Mouse (Mus musculus) limb, embryonic 10.5 days (tissue): ENCODE data around the gene Ssbp1. TPM values are rescaled to one million over a fixed set of nuclear protein-coding genes. Genes with fewer than 3 reads are reported as not detected.

Experiments used
- DNase-seq: peaks from one replicate; pipeline ENCODE4 v3.0.0-alpha.2; 2017; ENCODE audit warnings: low spot score
- H3K27ac ChIP-seq: fragments of 300-500 bp; sonication (generic); 2 replicates; pipeline ENCODE4 v1.5.1; 2016; ENCODE audit warnings: mild to moderate bottlenecking
- H3K27me3 ChIP-seq: fragments of 300-500 bp; sonication (generic); 2 replicates; pipeline ENCODE4 v1.6.1; 2016; ENCODE audit warnings: low read depth, mild to moderate bottlenecking; ENCODE audit not compliant: poor library complexity, severe bottlenecking
- H3K36me3 ChIP-seq: fragments of 300-500 bp; sonication (generic); 2 replicates; pipeline ENCODE4 v1.6.1; 2016; ENCODE audit warnings: mild to moderate bottlenecking, moderate library complexity
- H3K4me1 ChIP-seq: fragments of 300-500 bp; sonication (generic); 2 replicates; pipeline ENCODE4 v1.6.1; 2016
- H3K4me3 ChIP-seq: fragments of 300-500 bp; sonication (generic); 2 replicates; pipeline ENCODE4 v1.5.1; 2016; ENCODE audit warnings: mild to moderate bottlenecking, moderate library complexity
- H3K9me3 ChIP-seq: fragments of 300-500 bp; sonication (generic); replicated peaks from 2 replicates; pipeline ENCODE4 v1.6.1; 2016; ENCODE audit warnings: mild to moderate bottlenecking
- WGBS: fragments of 180-500 bp; shearing (Covaris S2); methylation state at CpG from one replicate; pipeline ENCODE4 v1.1.7; 2016; 5-methylcytosine and 5-hydroxymethylcytosine counted together
- polyA plus RNA-seq: library from polyadenylated mRNA; unstranded; fragments of >200 nt; fragmentation: Nextera tagmentation; extraction: Ambion mirVana; gene quantifications from 2 replicates; pipeline ENCODE4 v1.2.1, GENCODE M21; 2016

Ssbp1 gene
- 212 and 220 TPM in 2 replicates for polyA plus RNA-seq

- Histone ChIP-seq H3K4me1 (peaks cover 7% of the 10 kb centered on the region), H3K4me3 (peak within 1 kb of the TSS; percentile 74), H3K27me3 (no peaks in the 10 kb centered on the region), H3K9me3 (no peaks in the 10 kb centered on the region), H3K27ac (peak within 1 kb of the TSS; percentile 97), H3K36me3 (peaks cover 34% of the 10 kb centered on the region)
- WGBS, result under 1% methylated on average over 54 of the region's 54 CpGs
- peak; percentile 96 for DNase-seq
These were observed at the start of gene Ssbp1 for GRCm38 (mm10) chr6:40470916-40471719. Gene Ssbp1 (plus strand): TSS chr6:40471352.

GRCm38 (mm10) chr6:40423013-40423412 is 48.1 kb upstream of the Ssbp1 start:
- no peaks in the 10 kb centered on the region for H3K4me1 ChIP-seq
- peaks cover 26% of the 10 kb centered on the region for H3K36me3 ChIP-seq
- H3K27ac ChIP-seq, result no peak overlapping the region
- DNase-seq, result no peak
- no peak overlapping the region for H3K4me3 ChIP-seq
- H3K9me3 ChIP-seq, result no peaks in the 10 kb centered on the region
- H3K27me3 ChIP-seq, result no peaks in the 10 kb centered on the region
- WGBS, result 88% methylated on average over 1 of the region's 1 CpGs

GRCm38 (mm10) chr6:40423774-40424173 is 47.4 kb upstream of the Ssbp1 start:
- no peaks in the 10 kb centered on the region for H3K4me1 ChIP-seq
- H3K27ac ChIP-seq, result no peak overlapping the region
- no peak for DNase-seq
- H3K4me3 ChIP-seq, result no peak overlapping the region
- 72% methylated on average over 1 of the region's 1 CpGs for WGBS
- no peaks in the 10 kb centered on the region for H3K27me3 ChIP-seq
- H3K9me3 ChIP-seq, result no peaks in the 10 kb centered on the region
- H3K36me3 ChIP-seq, result peaks cover 21% of the 10 kb centered on the region

- no peak overlapping the region for H3K27ac ChIP-seq
- peaks cover 2% of the 10 kb centered on the region; the same call in 1 of the 2 replicates for H3K36me3 ChIP-seq
- WGBS, result 92% methylated on average over 7 of the region's 7 CpGs
- no peaks in the 10 kb centered on the region for H3K4me1 ChIP-seq
- H3K27me3 ChIP-seq, result no peaks in the 10 kb centered on the region
- no peak for DNase-seq
- H3K9me3 ChIP-seq, result no peaks in the 10 kb centered on the region
- no peak overlapping the region for H3K4me3 ChIP-seq
These were observed 43.7 kb upstream of the Ssbp1 start for GRCm38 (mm10) chr6:40427441-40427840.

- WGBS, result 79% methylated on average over 3 of the region's 3 CpGs
- Histone ChIP-seq H3K27me3 (no peaks in the 10 kb centered on the region), H3K9me3 (no peaks in the 10 kb centered on the region), H3K27ac (no peak overlapping the region), H3K4me1 (no peaks in the 10 kb centered on the region), H3K36me3 (no peaks in the 10 kb centered on the region), H3K4me3 (no peak overlapping the region)
- no peak for DNase-seq
These were observed 42.5 kb upstream of the Ssbp1 start for GRCm38 (mm10) chr6:40428696-40429095.

GRCm38 (mm10) chr6:40429521-40429931 is 41.6 kb upstream of the Ssbp1 start:
- DNase-seq, result no peak
- Histone ChIP-seq H3K27me3 (no peaks in the 10 kb centered on the region), H3K9me3 (no peaks in the 10 kb centered on the region), H3K4me1 (peaks cover 5% of the 10 kb centered on the region), H3K36me3 (no peaks in the 10 kb centered on the region), H3K4me3 (no peak overlapping the region), H3K27ac (no peak overlapping the region)
- WGBS, result 90% methylated on average over 4 of the region's 4 CpGs

- WGBS, result 91% methylated on average over 3 of the region's 3 CpGs
- no peak overlapping the region for H3K4me3 ChIP-seq
- no peaks in the 10 kb centered on the region for H3K9me3 ChIP-seq
- peaks cover 11% of the 10 kb centered on the region for H3K4me1 ChIP-seq
- no peaks in the 10 kb centered on the region for H3K36me3 ChIP-seq
- no peaks in the 10 kb centered on the region for H3K27me3 ChIP-seq
- H3K27ac ChIP-seq, result no peak overlapping the region
- no peak for DNase-seq
These were observed 40.9 kb upstream of the Ssbp1 start for GRCm38 (mm10) chr6:40430251-40430650.

GRCm38 (mm10) chr6:40430878-40431277 is 40.3 kb upstream of the Ssbp1 start:
- Histone ChIP-seq H3K4me3 (no peak overlapping the region), H3K27ac (no peak overlapping the region), H3K27me3 (no peaks in the 10 kb centered on the region), H3K36me3 (no peaks in the 10 kb centered on the region), H3K4me1 (peaks cover 13% of the 10 kb centered on the region), H3K9me3 (no peaks in the 10 kb centered on the region)
- WGBS, result 91% methylated on average over 3 of the region's 3 CpGs
- DNase-seq, result no peak

- no peak overlapping the region for H3K4me3 ChIP-seq
- no peaks in the 10 kb centered on the region for H3K36me3 ChIP-seq
- no peaks in the 10 kb centered on the region for H3K9me3 ChIP-seq
- H3K27me3 ChIP-seq, result 0 out of 2 replicates have a peak, but pooled peaks cover under 1% of the 10 kb centered on the region
- peaks cover 18% of the 10 kb centered on the region for H3K4me1 ChIP-seq
- H3K27ac ChIP-seq, result no peak overlapping the region
- WGBS, result 62% methylated on average over 4 of the region's 4 CpGs
- DNase-seq, result no peak
These were observed 39.8 kb upstream of the Ssbp1 start for GRCm38 (mm10) chr6:40431356-40431755.

- no peak for DNase-seq
- H3K27ac ChIP-seq, result no peak overlapping the region
- peaks cover 18% of the 10 kb centered on the region for H3K4me1 ChIP-seq
These were observed 39.3 kb upstream of the Ssbp1 start for GRCm38 (mm10) chr6:40431812-40432211.

GRCm38 (mm10) chr6:40432346-40433275 is 38.5 kb upstream of the Ssbp1 start:
- 92% methylated on average over 17 of the region's 17 CpGs for WGBS
- no peak overlapping the region for H3K27ac ChIP-seq
- peaks cover 18% of the 10 kb centered on the region for H3K4me1 ChIP-seq
- H3K9me3 ChIP-seq, result no peaks in the 10 kb centered on the region
- H3K36me3 ChIP-seq, result no peaks in the 10 kb centered on the region
- no peak overlapping the region for H3K4me3 ChIP-seq
- peaks cover 13% of the 10 kb centered on the region for H3K27me3 ChIP-seq
- DNase-seq, result no peak

More at GRCm38 (mm10) chr6:40431812-40432211, 39.3 kb upstream of the Ssbp1 start:
- no peaks in the 10 kb centered on the region for H3K36me3 ChIP-seq
- H3K9me3 ChIP-seq, result no peaks in the 10 kb centered on the region
- peaks cover 5% of the 10 kb centered on the region; the same call in 1 of the 2 replicates for H3K27me3 ChIP-seq
- no peak overlapping the region for H3K4me3 ChIP-seq

- Histone ChIP-seq H3K4me3 (peak overlapping the region; percentile 90), H3K4me1 (peaks cover 18% of the 10 kb centered on the region), H3K9me3 (no peaks in the 10 kb centered on the region), H3K27me3 (peaks cover 31% of the 10 kb centered on the region), H3K36me3 (no peaks in the 10 kb centered on the region), H3K27ac (peak overlapping the region; percentile 95)
- 13% methylated on average over 7 of the region's 7 CpGs for WGBS
- no peak for DNase-seq
These were observed 36.5 kb upstream of the Ssbp1 start for GRCm38 (mm10) chr6:40434697-40435096.
